Mouse (Mus musculus) liver, adult 2 months (tissue): Measurements from ENCODE around the gene Drc3.

Experiments used
- CTCF ChIP-seq: fragments of 200-500 bp; IDR thresholded peaks from 2 replicates; pipeline ENCODE4 v1.5.1; 2011; ENCODE audit warnings: low read depth, low read length, control low read depth
- POLR2A ChIP-seq: fragments of 200-500 bp; IDR thresholded peaks from 2 replicates; pipeline ENCODE4 v1.6.1; 2011; ENCODE audit warnings: low read length, control low read depth; ENCODE audit not compliant: insufficient read depth; ENCODE audit errors: extremely low read depth

- TF ChIP-seq CTCF (no peak), POLR2A (no peak)
Observed at GRCm38 (mm10) chr11:60339361-60339760, 13.8 kb upstream of the Drc3 start.
